21 mouse cellular contexts compared by ENCODE assay signal in the genomic region with DNA sequence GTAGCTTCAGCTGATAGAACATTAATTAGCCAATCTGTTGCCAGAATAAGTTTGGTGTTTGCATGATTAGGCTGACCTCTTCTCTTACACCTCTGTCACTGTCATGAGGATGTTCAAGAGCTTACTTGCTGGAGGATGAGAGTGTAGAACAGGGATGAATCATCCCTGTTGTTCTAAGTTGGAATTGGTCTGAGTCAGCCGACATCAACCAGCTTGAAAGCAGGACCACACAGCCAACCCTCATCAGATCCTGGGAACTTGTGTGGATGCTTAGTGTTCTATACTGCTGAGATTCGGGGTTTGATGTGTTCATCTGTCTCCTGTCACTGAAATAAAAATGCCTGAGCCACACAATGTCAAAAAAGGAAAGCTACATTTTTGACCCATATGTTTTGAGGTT. TPM values are rescaled to one million over a fixed set of nuclear protein-coding genes. Genes with fewer than 3 reads are reported as not detected.
"Had no signal": no experiment of that assay in that cellular context is flagged by ENCODE, and none has a peak within 500 bp of the region (broad histone marks: within the 10 kb centered on the region; RNA-seq: fewer than 3 reads in every experiment).

No protein-coding gene starts in this region.

- H3K4me3 ChIP-seq: lung, embryonic 15.5 days; midbrain, embryonic 10.5 days; midbrain, embryonic 12.5 days; myocyte; neural tube, embryonic 13.5 days; neural tube, embryonic 15.5 days; stomach, embryonic 15.5 days had no signal

- H3K9ac ChIP-seq: liver, postnatal 0 days; lung, embryonic 15.5 days; midbrain, embryonic 12.5 days; neural tube, embryonic 13.5 days; neural tube, embryonic 15.5 days; stomach, embryonic 15.5 days had no signal

- H3K4me1 ChIP-seq: lung, embryonic 15.5 days; midbrain, embryonic 10.5 days; midbrain, embryonic 12.5 days; neural tube, embryonic 13.5 days; neural tube, embryonic 15.5 days; stomach, embryonic 15.5 days had no signal

- H3K9me3 ChIP-seq: lung, embryonic 15.5 days; midbrain, embryonic 10.5 days; midbrain, embryonic 12.5 days; neural tube, embryonic 13.5 days; neural tube, embryonic 15.5 days; stomach, embryonic 15.5 days had no signal

- H3K4me2 ChIP-seq: lung, embryonic 15.5 days; midbrain, embryonic 12.5 days; neural tube, embryonic 13.5 days; neural tube, embryonic 15.5 days; stomach, embryonic 15.5 days had no signal

- ATAC-seq: liver, postnatal 0 days; midbrain, embryonic 16.5 days had no signal

- H3K27me3 ChIP-seq: lung, embryonic 15.5 days; midbrain, embryonic 12.5 days; neural tube, embryonic 13.5 days; neural tube, embryonic 15.5 days; stomach, embryonic 15.5 days had no signal

- DNase-seq: liver, postnatal 0 days; lung, adult 2 months; lung, postnatal 10 days; lung, postnatal 4 days; midbrain, embryonic 14.5 days; right cerebral cortex, postnatal 14 days; thymus, adult 2 months; thymus, postnatal 25 days; thymus, postnatal 4 days had no signal

- H3K36me3 ChIP-seq: lung, embryonic 15.5 days; midbrain, embryonic 10.5 days; midbrain, embryonic 12.5 days; neural tube, embryonic 13.5 days; neural tube, embryonic 15.5 days; stomach, embryonic 15.5 days had no signal

- H3K27ac ChIP-seq: lung, embryonic 15.5 days; midbrain, embryonic 10.5 days; midbrain, embryonic 12.5 days; neural tube, embryonic 13.5 days; neural tube, embryonic 15.5 days; stomach, embryonic 15.5 days; stomach, postnatal 0 days had no signal

RNA-seq across cellular contexts. Expression of gene Ano4, which starts 44.2 kb away (rescaled TPM):
- total RNA-seq: megakaryocyte, adult 5-6 weeks; megakaryocyte-erythroid progenitor cell, adult 5-6 weeks had no signal
- polyA plus RNA-seq: liver, postnatal 0 days; myocyte; spleen, adult 2 months had no signal
